Mouse (Mus musculus) CH12.LX (cell line): ENCODE results near the gene Gm45716.

Experiments
- CTCF ChIP-seq, 2 experiments: IDR thresholded peaks in 1 of 2; conservative IDR thresholded peaks in 1 of 2; 2 replicates each; pipeline ENCODE4 v1.5.1; 2011 to 2012; ENCODE audit warnings: low read depth in 2 of 2, low read length in 2 of 2, improper control_type of control experiment in 1 of 2, inconsistent platforms in 1 of 2, mild to moderate bottlenecking in 1 of 2, moderate library complexity in 1 of 2
- E2F4 ChIP-seq: IDR thresholded peaks from 2 replicates; pipeline ENCODE4 v1.6.1; 2011; ENCODE audit warnings: low read depth, low read length, improper control_type of control experiment; ENCODE audit not compliant: insufficient replicate concordance
- EP300 ChIP-seq: IDR thresholded peaks from 2 replicates; pipeline ENCODE4 v1.6.1; 2011; ENCODE audit warnings: low read length, improper control_type of control experiment
- POLR2A ChIP-seq: IDR thresholded peaks from 2 replicates; pipeline ENCODE4 v1.6.1; 2011; ENCODE audit warnings: low read depth, mild to moderate bottlenecking, improper control_type of control experiment, low read length
- USF1 ChIP-seq: IDR thresholded peaks from 2 replicates; pipeline ENCODE4 v1.6.1; 2014; ENCODE audit warnings: low read depth, mild to moderate bottlenecking, inconsistent platforms, low read length, improper control_type of control experiment

DNA sequence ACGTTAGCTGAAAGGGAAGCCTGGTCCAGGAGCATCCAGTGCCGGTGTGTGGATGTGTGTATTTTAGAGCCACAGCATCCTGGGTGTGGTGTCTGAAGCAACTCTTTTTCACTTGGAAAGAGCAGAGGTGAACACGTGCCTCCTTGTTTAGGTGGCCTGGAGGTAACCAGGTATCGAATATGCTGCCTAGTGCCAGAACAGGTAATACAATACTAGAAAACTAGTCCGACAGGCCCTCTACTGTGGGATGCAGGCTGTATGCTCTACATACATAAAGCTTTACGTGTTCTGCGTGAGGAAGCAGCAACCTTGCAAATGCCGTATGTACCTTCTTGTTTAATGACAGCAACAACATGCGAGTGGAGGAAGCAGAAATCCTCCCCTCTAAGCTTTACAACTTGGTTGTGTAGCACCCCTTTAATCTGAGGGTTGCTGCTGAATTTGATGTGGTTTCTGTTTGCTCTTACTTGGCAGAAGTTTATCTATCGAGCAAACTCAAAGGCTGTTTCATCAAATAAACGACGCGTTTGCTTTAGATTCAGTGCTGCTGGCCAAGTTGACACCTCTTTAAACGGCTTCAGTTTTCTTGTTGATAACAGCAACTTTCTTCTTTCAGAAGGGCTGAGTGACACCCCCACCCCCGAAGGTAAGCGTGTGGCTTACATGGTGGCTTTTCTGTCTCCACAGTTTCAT, 69.5 kb downstream of the Gm45716 start:
- TF ChIP-seq CTCF (conservative IDR thresholded peaks at IDR 0.05 in 1 of 2, IDR thresholded peaks at IDR 0.05 in 1 of 2; ENCODE audit: low read depth in 2 of 2, low read length in 2 of 2), result no peak
- TF ChIP-seq USF1, result no peak
- TF ChIP-seq EP300, result no peak
- no peak for TF ChIP-seq POLR2A
- TF ChIP-seq E2F4, result no peak
